Mouse (Mus musculus) gastrocnemius, postnatal 10 days (tissue): ENCODE data around the gene Ptbp3. TPM values are rescaled to one million over a fixed set of nuclear protein-coding genes. Genes with fewer than 3 reads are reported as not detected.

ENCODE experiments used
- DNase-seq: peaks from one replicate; pipeline ENCODE4 v3.0.0; 2021; ENCODE audit warnings: mixed read lengths
- total RNA-seq, 2 experiments: library from RNA; stranded (reverse); gene quantifications; 2 replicates each; pipeline ENCODE4 v1.2.3; 2021

Gene Ptbp3
- total RNA-seq, 2 experiments from 2014 or later = 27.9 to 31.7 TPM

GRCm38 (mm10) chr4:59491097-59491496 is 58.1 kb downstream of the Ptbp3 start:
- no peak for DNase-seq

- no peak for DNase-seq
These were observed 77.9 kb downstream of the Ptbp3 start for GRCm38 (mm10) chr4:59471306-59471705.

GRCm38 (mm10) chr4:59465449-59465848 is 83.7 kb downstream of the Ptbp3 start:
- no peak for DNase-seq

GRCm38 (mm10) chr4:59464661-59465060 is 84.5 kb downstream of the Ptbp3 start:
- DNase-seq = no peak

- DNase-seq = no peak
These were observed 86.7 kb downstream of the Ptbp3 start for GRCm38 (mm10) chr4:59462494-59462893.

GRCm38 (mm10) chr4:59461116-59461727 is 87.9 kb downstream of the Ptbp3 start:
- DNase-seq = no peak

GRCm38 (mm10) chr4:59459216-59459955 is 89.8 kb downstream of the Ptbp3 start:
- no peak for DNase-seq

- DNase-seq = no peak
These were observed 91.2 kb downstream of the Ptbp3 start for GRCm38 (mm10) chr4:59457941-59458340.

GRCm38 (mm10) chr4:59457091-59457490 is 92.1 kb downstream of the Ptbp3 start:
- no peak for DNase-seq

GRCm38 (mm10) chr4:59455465-59455864 is 93.7 kb downstream of the Ptbp3 start:
- DNase-seq = no peak

- DNase-seq = no peak
These were observed 95.1 kb downstream of the Ptbp3 start for GRCm38 (mm10) chr4:59454046-59454445.

GRCm38 (mm10) chr4:59452503-59452933 is 96.6 kb downstream of the Ptbp3 start:
- DNase-seq = no peak

GRCm38 (mm10) chr4:59450906-59451305 is 98.3 kb downstream of the Ptbp3 start:
- no peak for DNase-seq

GRCm38 (mm10) chr4:59450234-59450854 is 98.8 kb downstream of the Ptbp3 start:
- DNase-seq = no peak

GRCm38 (mm10) chr4:59447296-59447695 is 101.9 kb downstream of the Ptbp3 start:
- DNase-seq = no peak

- DNase-seq = no peak
These were observed 103.6 kb downstream of the Ptbp3 start for GRCm38 (mm10) chr4:59445516-59445915.

- DNase-seq = no peak
These were observed 104.2 kb downstream of the Ptbp3 start for GRCm38 (mm10) chr4:59444994-59445393.

GRCm38 (mm10) chr4:59444085-59444484 is 105.1 kb downstream of the Ptbp3 start:
- DNase-seq = no peak

- DNase-seq = no peak
These were observed 107.9 kb downstream of the Ptbp3 start for GRCm38 (mm10) chr4:59441265-59441664.

- no peak for DNase-seq
These were observed 109.2 kb downstream of the Ptbp3 start for GRCm38 (mm10) chr4:59439960-59440359.

GRCm38 (mm10) chr4:59439041-59439440 is 110.1 kb downstream of the Ptbp3 start:
- DNase-seq = no peak

GRCm38 (mm10) chr4:59437990-59438854 is 110.9 kb downstream of the Ptbp3 start, which contains the start of gene Susd1:
Susd1 (minus strand) TSS chr4:59438633.
- peak; percentile 47 for DNase-seq
